Mouse (Mus musculus): Measurements from ENCODE around the gene Sel1l3. TPM values are rescaled to one million over a fixed set of nuclear protein-coding genes. Genes with fewer than 3 reads are reported as not detected.

Sel1l3 gene
- polyA plus RNA-seq, 1 experiment from 2014 or later, result 1.0 TPM

- H3K27me3 ChIP-seq (replicated peaks), result no peaks in the 10 kb centered on the region
- H3K4me3 ChIP-seq, result no peak overlapping the region
- no peak overlapping the region for H3K9ac ChIP-seq
- WGBS, result 69% methylated on average over 5 of the region's 5 CpGs
- H3K4me1 ChIP-seq, result 0 out of 2 replicates have a peak, but pooled peaks cover 3% of the 10 kb centered on the region
- H3K9me3 ChIP-seq, result peaks cover 5% of the 10 kb centered on the region; the same call in 1 of the 2 replicates
- H3K27ac ChIP-seq (replicated peaks), result no peak overlapping the region
- H3K4me2 ChIP-seq, result no peak overlapping the region
- no peaks in the 10 kb centered on the region for H3K36me3 ChIP-seq
- no peak for ATAC-seq (ENCODE audit: extremely low read depth, insufficient number of reproducible peaks, low FRiP score, low TSS enrichment)
These were observed 102.7 kb downstream of the Sel1l3 start for GRCm38 (mm10) chr5:53111036-53111435.

GRCm38 (mm10) chr5:53110225-53110624 is 103.5 kb downstream of the Sel1l3 start:
- no peaks in the 10 kb centered on the region for H3K36me3 ChIP-seq
- H3K4me2 ChIP-seq, result no peak overlapping the region
- 0 out of 2 replicates have a peak, but pooled peaks cover 3% of the 10 kb centered on the region for H3K4me1 ChIP-seq
- no peaks in the 10 kb centered on the region for H3K27me3 ChIP-seq (replicated peaks)
- no peak overlapping the region for H3K27ac ChIP-seq (replicated peaks)
- no peak overlapping the region for H3K9ac ChIP-seq
- H3K9me3 ChIP-seq, result peaks cover 5% of the 10 kb centered on the region; the same call in 1 of the 2 replicates
- no peak for ATAC-seq (ENCODE audit: extremely low read depth, insufficient number of reproducible peaks, low FRiP score, low TSS enrichment)
- H3K4me3 ChIP-seq, result no peak overlapping the region
- 40% methylated on average over 4 of the region's 4 CpGs for WGBS

- no peaks in the 10 kb centered on the region for H3K27me3 ChIP-seq (replicated peaks)
- 71% methylated on average over 1 of the region's 1 CpGs for WGBS
- H3K4me1 ChIP-seq, result 0 out of 2 replicates have a peak, but pooled peaks cover 3% of the 10 kb centered on the region
- H3K36me3 ChIP-seq, result no peaks in the 10 kb centered on the region
- H3K4me2 ChIP-seq, result no peak overlapping the region
- no peak for ATAC-seq (ENCODE audit: extremely low read depth, insufficient number of reproducible peaks, low FRiP score, low TSS enrichment)
- peaks cover 5% of the 10 kb centered on the region; the same call in 1 of the 2 replicates for H3K9me3 ChIP-seq
- H3K4me3 ChIP-seq, result no peak overlapping the region
- no peak overlapping the region for H3K9ac ChIP-seq
- no peak overlapping the region for H3K27ac ChIP-seq (replicated peaks)
These were observed 105.1 kb downstream of the Sel1l3 start for GRCm38 (mm10) chr5:53108668-53109067.

GRCm38 (mm10) chr5:53108026-53108425 is 105.7 kb downstream of the Sel1l3 start:
- no peak overlapping the region for H3K9ac ChIP-seq
- H3K4me3 ChIP-seq, result no peak overlapping the region
- 70% methylated on average over 9 of the region's 9 CpGs for WGBS
- H3K9me3 ChIP-seq, result peaks cover 2% of the 10 kb centered on the region; the same call in 1 of the 2 replicates
- 0 out of 2 replicates have a peak, but pooled peaks cover 3% of the 10 kb centered on the region for H3K4me1 ChIP-seq
- no peaks in the 10 kb centered on the region for H3K27me3 ChIP-seq (replicated peaks)
- no peaks in the 10 kb centered on the region for H3K36me3 ChIP-seq
- no peak overlapping the region for H3K27ac ChIP-seq (replicated peaks)
- no peak for ATAC-seq (ENCODE audit: extremely low read depth, insufficient number of reproducible peaks, low FRiP score, low TSS enrichment)
- no peak overlapping the region for H3K4me2 ChIP-seq

- H3K27me3 ChIP-seq (replicated peaks), result no peaks in the 10 kb centered on the region
- no peaks in the 10 kb centered on the region for H3K36me3 ChIP-seq
- WGBS, result 35% methylated on average over 4 of the region's 4 CpGs
- H3K4me3 ChIP-seq, result no peak overlapping the region
- H3K4me1 ChIP-seq, result 0 out of 2 replicates have a peak, but pooled peaks cover 3% of the 10 kb centered on the region
- no peak for ATAC-seq (ENCODE audit: extremely low read depth, insufficient number of reproducible peaks, low FRiP score, low TSS enrichment)
- H3K27ac ChIP-seq (replicated peaks), result no peak overlapping the region
- no peaks in the 10 kb centered on the region for H3K9me3 ChIP-seq
- H3K4me2 ChIP-seq, result no peak overlapping the region
- H3K9ac ChIP-seq, result no peak overlapping the region
These were observed 107.0 kb downstream of the Sel1l3 start for GRCm38 (mm10) chr5:53106731-53107130.

GRCm38 (mm10) chr5:53106125-53106524 is 107.6 kb downstream of the Sel1l3 start:
- Histone ChIP-seq H3K4me1 (0 out of 2 replicates have a peak, but pooled peaks cover 3% of the 10 kb centered on the region), H3K9ac (no peak overlapping the region), H3K27me3 (replicated peaks) (no peaks in the 10 kb centered on the region), H3K9me3 (no peaks in the 10 kb centered on the region), H3K4me2 (no peak overlapping the region), H3K4me3 (no peak overlapping the region), H3K36me3 (no peaks in the 10 kb centered on the region), H3K27ac (replicated peaks) (no peak overlapping the region)
- 47% methylated on average over 4 of the region's 4 CpGs for WGBS
- no peak for ATAC-seq (ENCODE audit: extremely low read depth, insufficient number of reproducible peaks, low FRiP score, low TSS enrichment)

GRCm38 (mm10) chr5:53105716-53106115 is 108.0 kb downstream of the Sel1l3 start:
- Histone ChIP-seq H3K36me3 (no peaks in the 10 kb centered on the region), H3K27me3 (replicated peaks) (no peaks in the 10 kb centered on the region), H3K4me3 (no peak overlapping the region), H3K27ac (replicated peaks) (no peak overlapping the region), H3K9ac (no peak overlapping the region), H3K4me2 (no peak overlapping the region), H3K9me3 (no peaks in the 10 kb centered on the region), H3K4me1 (0 out of 2 replicates have a peak, but pooled peaks cover 3% of the 10 kb centered on the region)
- ATAC-seq (ENCODE audit: extremely low read depth, insufficient number of reproducible peaks, low FRiP score, low TSS enrichment), result no peak
- WGBS, result 64% methylated on average over 8 of the region's 8 CpGs

GRCm38 (mm10) chr5:53104177-53104855 is 109.4 kb downstream of the Sel1l3 start:
- no peak overlapping the region for H3K4me3 ChIP-seq
- no peaks in the 10 kb centered on the region for H3K36me3 ChIP-seq
- 70% methylated on average over 13 of the region's 13 CpGs for WGBS
- H3K4me1 ChIP-seq, result no peaks in the 10 kb centered on the region
- no peak overlapping the region for H3K4me2 ChIP-seq
- H3K27ac ChIP-seq (replicated peaks), result no peak overlapping the region
- no peaks in the 10 kb centered on the region for H3K9me3 ChIP-seq
- no peak overlapping the region for H3K9ac ChIP-seq
- ATAC-seq (ENCODE audit: extremely low read depth, insufficient number of reproducible peaks, low FRiP score, low TSS enrichment), result no peak
- no peaks in the 10 kb centered on the region for H3K27me3 ChIP-seq (replicated peaks)

- Histone ChIP-seq H3K27ac (replicated peaks) (no peak overlapping the region), H3K9me3 (no peaks in the 10 kb centered on the region), H3K27me3 (replicated peaks) (no peaks in the 10 kb centered on the region), H3K4me2 (no peak overlapping the region), H3K36me3 (no peaks in the 10 kb centered on the region), H3K4me1 (no peaks in the 10 kb centered on the region), H3K9ac (no peak overlapping the region), H3K4me3 (no peak overlapping the region)
- ATAC-seq (ENCODE audit: extremely low read depth, insufficient number of reproducible peaks, low FRiP score, low TSS enrichment), result no peak
- 70% methylated on average over 12 of the region's 12 CpGs for WGBS
These were observed 111.8 kb downstream of the Sel1l3 start for GRCm38 (mm10) chr5:53101848-53102473.

GRCm38 (mm10) chr5:53091331-53091730 is 122.4 kb downstream of the Sel1l3 start:
- 63% methylated on average over 3 of the region's 3 CpGs for WGBS
- ATAC-seq (ENCODE audit: extremely low read depth, insufficient number of reproducible peaks, low FRiP score, low TSS enrichment), result no peak

GRCm38 (mm10) chr5:53087452-53087851 is 126.3 kb downstream of the Sel1l3 start:
- WGBS, result 72% methylated on average over 7 of the region's 7 CpGs
- Histone ChIP-seq H3K9ac (no peak overlapping the region), H3K27me3 (replicated peaks) (no peaks in the 10 kb centered on the region), H3K4me1 (no peaks in the 10 kb centered on the region), H3K9me3 (no peaks in the 10 kb centered on the region), H3K27ac (replicated peaks) (no peak overlapping the region), H3K4me3 (no peak overlapping the region), H3K36me3 (no peaks in the 10 kb centered on the region), H3K4me2 (no peak overlapping the region)
- no peak for ATAC-seq (ENCODE audit: extremely low read depth, insufficient number of reproducible peaks, low FRiP score, low TSS enrichment)

More at GRCm38 (mm10) chr5:53091331-53091730, 122.4 kb downstream of the Sel1l3 start:
- H3K4me1 ChIP-seq, result no peaks in the 10 kb centered on the region
- no peaks in the 10 kb centered on the region for H3K9me3 ChIP-seq
- H3K4me3 ChIP-seq, result no peak overlapping the region
- H3K27me3 ChIP-seq (replicated peaks), result no peaks in the 10 kb centered on the region
- no peak overlapping the region for H3K27ac ChIP-seq (replicated peaks)
- H3K36me3 ChIP-seq, result no peaks in the 10 kb centered on the region
- H3K9ac ChIP-seq, result no peak overlapping the region
- no peak overlapping the region for H3K4me2 ChIP-seq
